Mouse (Mus musculus) cerebellum, adult 2 months (tissue): ENCODE measurements around the gene Dll3. TPM values are rescaled to one million over a fixed set of nuclear protein-coding genes. Genes with fewer than 3 reads are reported as not detected.

Source experiments
- DNase-seq, 2 experiments: peaks; one replicate each; pipeline ENCODE4 v3.0.0; 2021
- H3K27ac ChIP-seq: fragments of 200-500 bp; 2 replicates; pipeline ENCODE4 v1.5.1; 2012; ENCODE audit warnings: low read length, control low read depth, inconsistent platforms; ENCODE audit not compliant: insufficient read depth
- H3K27me3 ChIP-seq: fragments of 200-500 bp; 2 replicates; pipeline ENCODE4 v1.6.1; 2012; ENCODE audit warnings: inconsistent platforms, mild to moderate bottlenecking, low read length, moderate library complexity; ENCODE audit not compliant: control insufficient read depth, insufficient read depth
- H3K4me1 ChIP-seq: fragments of 200-500 bp; 2 replicates; pipeline ENCODE4 v1.6.1; 2011; ENCODE audit warnings: low read length; ENCODE audit not compliant: control insufficient read depth, insufficient read depth
- H3K4me3 ChIP-seq: fragments of 200-500 bp; replicated peaks from 2 replicates; pipeline ENCODE3; 2011; ENCODE audit warnings: mild to moderate bottlenecking, low read depth, low read length, control low read depth; ENCODE audit not compliant: insufficient read depth
- CTCF ChIP-seq: fragments of 200-500 bp; IDR thresholded peaks from 2 replicates; pipeline ENCODE4 v1.5.1; 2011; ENCODE audit warnings: low read depth, mild to moderate bottlenecking, control low read depth, low read length, moderate library complexity, borderline replicate concordance; ENCODE audit not compliant: insufficient read depth
- POLR2A ChIP-seq: fragments of 200-500 bp; IDR thresholded peaks from 2 replicates; pipeline ENCODE4 v1.6.1; 2011; ENCODE audit warnings: low read length, control low read depth, borderline replicate concordance; ENCODE audit not compliant: insufficient read depth
- WGBS: fragments of 180-500 bp; shearing (Covaris S2); methylation state at CpG from one replicate; pipeline ENCODE4 v1.1.7; 2018; 5-methylcytosine and 5-hydroxymethylcytosine counted together
- polyA plus RNA-seq: library from polyadenylated mRNA; depleted of rRNA; stranded (reverse); fragments of >200 nt; gene quantifications from 2 replicates; pipeline ENCODE4 v1.2.3, GENCODE M21; 2012

Gene Dll3
- polyA plus RNA-seq, 1 experiment = 1.4 TPM

DNA sequence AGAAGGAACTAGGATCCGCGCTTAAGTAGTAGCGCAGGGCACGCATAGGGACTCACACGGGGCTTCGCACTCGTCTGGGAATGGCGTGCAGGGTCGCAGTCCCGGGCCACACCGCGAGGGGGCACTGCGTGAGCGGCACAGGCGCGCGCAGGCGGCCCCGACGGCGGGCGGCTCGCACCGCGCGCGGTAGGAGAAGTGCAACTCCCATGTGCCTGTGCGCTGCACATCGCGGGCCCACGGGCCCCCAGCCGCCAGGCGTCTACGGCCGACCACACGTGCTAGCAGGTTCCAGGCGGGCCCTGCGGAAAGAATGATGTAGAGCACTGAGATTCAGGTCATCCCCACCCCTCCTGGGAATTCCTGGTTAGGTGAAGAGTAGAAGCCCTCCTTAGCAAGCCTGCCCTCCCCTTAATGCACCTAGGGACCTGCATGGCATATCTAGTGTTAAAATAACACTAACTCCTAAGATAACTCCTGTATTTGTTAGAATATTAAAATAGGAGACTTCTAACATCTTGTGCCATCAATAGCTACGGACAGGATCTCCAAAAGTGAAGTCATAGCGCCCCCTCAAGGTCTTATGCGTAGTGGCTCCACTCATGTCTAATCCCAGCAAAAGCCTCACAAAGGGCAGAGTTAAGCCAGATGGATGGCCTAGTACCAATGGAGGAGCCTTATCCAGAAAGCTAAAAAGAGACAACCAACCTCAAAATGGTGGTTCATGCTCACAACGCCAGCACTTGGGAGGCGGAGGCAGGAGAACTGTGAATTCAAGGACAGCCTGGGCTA lies 3.0 kb downstream of the Dll3 start:
- DNase-seq = peak; percentile 56 to 61
- Histone ChIP-seq H3K27me3 (0 out of 2 replicates have a peak, but pooled peaks cover 1% of the 10 kb centered on the region), H3K27ac (no peak overlapping the region), H3K4me1 (no peaks in the 10 kb centered on the region), H3K4me3 (no peak overlapping the region)
- 13% methylated on average over 43 of the region's 43 CpGs for WGBS
- no peak for TF ChIP-seq POLR2A
- peak; percentile 68 for TF ChIP-seq CTCF

DNA sequence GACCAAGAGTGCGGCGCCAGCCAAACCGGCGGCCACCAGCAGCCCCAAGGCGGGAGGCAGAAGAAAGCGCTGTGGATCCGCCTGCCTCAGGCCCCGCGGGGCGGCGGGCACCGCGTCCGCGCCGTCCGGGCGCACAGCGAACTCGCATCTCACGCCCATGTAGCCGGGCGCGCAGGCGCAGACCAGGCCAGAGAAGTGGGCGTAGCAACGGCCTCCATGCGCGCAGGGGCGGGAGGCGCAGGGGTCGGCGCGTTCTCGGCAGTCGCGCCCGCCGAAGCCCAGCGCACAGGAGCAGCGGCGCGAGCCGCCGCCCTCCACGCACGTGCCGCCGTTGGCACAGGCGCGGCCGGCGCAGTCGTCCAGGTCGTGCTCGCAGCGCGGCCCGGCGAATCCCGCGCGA lies 7.6 kb downstream of the Dll3 start:
- H3K27ac ChIP-seq = no peak overlapping the region
- peak; percentile 52 to 57 for DNase-seq
- WGBS = under 1% methylated on average over 63 of the region's 63 CpGs
- peak overlapping the region; percentile 28 for H3K4me3 ChIP-seq
- no peak for TF ChIP-seq POLR2A
- no peak for TF ChIP-seq CTCF
- no peaks in the 10 kb centered on the region; the same call in 1 of the 2 replicates for H3K27me3 ChIP-seq
- no peaks in the 10 kb centered on the region for H3K4me1 ChIP-seq

DNA sequence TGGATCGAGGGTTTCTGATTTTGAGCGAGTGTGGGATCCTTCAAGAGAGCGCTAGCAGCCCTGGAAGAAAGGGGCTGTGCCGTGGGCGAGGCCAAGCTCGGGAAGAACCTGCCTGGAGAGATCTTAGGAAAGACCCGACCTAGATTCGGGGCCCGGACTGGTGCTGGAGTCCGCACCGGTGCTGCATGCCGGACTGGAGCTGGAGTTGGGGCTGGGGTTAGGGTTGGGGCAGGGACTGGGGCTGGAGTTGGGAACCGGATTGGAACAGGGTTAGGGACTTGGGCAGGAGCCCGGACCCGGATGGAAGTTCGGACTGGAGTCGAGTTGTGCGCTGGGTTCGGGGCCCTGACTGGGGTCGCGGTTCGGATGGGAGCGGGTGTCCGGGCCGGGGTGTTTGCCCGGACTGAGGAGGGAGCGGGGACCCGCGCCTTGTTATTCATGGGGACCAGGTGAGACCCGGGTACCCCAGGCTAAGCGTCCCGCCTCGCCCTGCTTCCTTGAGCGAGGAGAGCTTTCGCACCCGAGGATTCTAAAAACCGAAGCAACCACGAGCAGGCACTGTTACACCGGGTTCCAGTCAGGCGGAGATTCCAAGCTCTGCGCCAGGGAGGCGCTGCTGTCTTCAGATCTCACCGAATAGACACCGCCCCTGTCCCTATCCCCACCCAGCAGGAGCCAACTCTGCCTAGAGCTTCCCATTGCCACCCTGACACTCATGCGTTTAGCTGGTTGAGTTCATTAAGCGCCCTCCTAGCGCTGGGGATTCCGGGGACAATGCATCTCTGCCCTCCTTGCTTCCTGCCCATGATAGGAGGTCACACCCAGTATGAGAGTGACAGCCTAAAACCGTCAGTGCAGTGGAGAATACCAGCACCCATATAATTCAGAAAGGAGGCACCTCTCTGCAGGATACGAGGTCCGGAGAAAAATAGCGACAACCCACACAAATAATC lies 11.1 kb downstream of the Dll3 start, which contains the start of gene Selenov:
Gene Selenov (minus strand): TSS at position 549 of the 953 bp plus-strand sequence.
- peak; percentile 51 to 54 for DNase-seq
- peak within 1 kb of the TSS; percentile 39 for H3K4me3 ChIP-seq
- no peak for TF ChIP-seq POLR2A
- TF ChIP-seq CTCF = peak; percentile 14; the same call in 1 of the 2 replicates
- H3K27me3 ChIP-seq = no peaks in the 10 kb centered on the region; the same call in 1 of the 2 replicates
- H3K4me1 ChIP-seq = no peaks in the 10 kb centered on the region
- no peak within 1 kb of the TSS for H3K27ac ChIP-seq
- WGBS = 2% methylated on average over 52 of the region's 52 CpGs

DNA sequence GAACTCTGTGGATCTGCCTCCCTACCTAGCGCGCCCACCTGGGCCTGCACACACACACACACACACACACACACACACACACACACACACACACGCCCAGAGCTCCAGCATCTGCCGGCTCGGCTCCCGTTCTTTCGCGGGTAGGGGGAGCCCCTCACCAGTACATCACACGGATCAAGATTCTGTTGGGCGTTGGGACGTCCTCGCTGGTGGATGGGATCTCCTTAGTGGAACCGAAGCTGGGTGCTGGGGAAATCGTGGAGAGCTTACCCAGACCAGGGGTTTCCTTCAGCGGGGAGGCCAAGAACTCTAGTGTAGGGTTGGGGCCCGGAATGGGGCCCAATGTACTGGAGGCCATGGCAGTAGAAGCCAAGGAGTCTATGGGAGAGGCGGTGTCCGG lies 11.9 kb downstream of the Dll3 start:
- WGBS = 15% methylated on average over 18 of the region's 18 CpGs
- no peaks in the 10 kb centered on the region for H3K4me1 ChIP-seq
- H3K4me3 ChIP-seq = no peak overlapping the region
- H3K27me3 ChIP-seq = no peaks in the 10 kb centered on the region; the same call in 1 of the 2 replicates
- no peak for TF ChIP-seq CTCF
- TF ChIP-seq POLR2A = no peak
- H3K27ac ChIP-seq = no peak overlapping the region
- DNase-seq = no peak

DNA sequence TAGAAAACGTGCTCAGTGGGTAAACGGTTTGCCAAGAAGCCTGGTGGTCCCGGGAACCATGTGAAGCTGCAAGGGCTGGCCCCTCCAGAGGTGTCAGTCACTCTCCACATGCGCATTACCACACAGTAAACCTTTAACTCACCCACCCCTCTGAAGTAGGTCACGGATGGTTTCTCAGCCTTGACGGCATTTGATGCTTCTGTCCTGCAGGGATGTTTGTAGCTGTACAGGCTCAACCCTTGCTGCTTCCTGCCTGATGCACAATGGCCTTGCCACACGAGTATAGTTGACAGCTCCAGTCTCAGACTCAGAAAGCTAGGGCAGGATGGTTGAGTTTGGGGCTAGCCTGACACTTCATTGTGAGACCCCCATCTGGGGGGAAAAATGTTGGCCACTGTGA lies 21.4 kb downstream of the Dll3 start:
- H3K4me3 ChIP-seq = no peak overlapping the region
- H3K27ac ChIP-seq = no peak overlapping the region
- no peaks in the 10 kb centered on the region; the same call in 1 of the 2 replicates for H3K4me1 ChIP-seq
- no peak for TF ChIP-seq CTCF
- no peak for TF ChIP-seq POLR2A
- DNase-seq = no peak
- 60% methylated on average over 7 of the region's 7 CpGs for WGBS
- H3K27me3 ChIP-seq = no peaks in the 10 kb centered on the region

DNA sequence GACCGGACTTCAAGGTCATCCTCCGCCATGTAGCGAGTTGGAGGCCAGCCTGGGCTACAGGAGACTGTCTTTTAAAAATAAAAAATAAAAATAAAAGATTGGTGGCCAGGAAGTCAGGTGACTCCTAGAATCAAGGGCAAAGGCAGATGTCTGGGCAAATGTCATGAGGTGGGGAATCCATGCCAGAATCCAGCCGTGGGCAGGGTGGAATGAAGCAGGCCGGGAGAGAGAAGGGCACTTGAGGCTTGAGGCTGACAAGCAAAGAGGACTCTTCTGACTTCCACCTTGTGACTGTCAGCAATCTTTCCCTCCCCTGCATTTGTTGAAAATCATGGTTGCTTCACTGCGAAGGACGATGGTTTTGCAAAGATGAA lies 23.8 kb downstream of the Dll3 start:
- no peak for DNase-seq
- Histone ChIP-seq H3K27me3 (no peaks in the 10 kb centered on the region), H3K4me3 (peak overlapping the region; percentile 89), H3K4me1 (no peaks in the 10 kb centered on the region; the same call in 1 of the 2 replicates), H3K27ac (no peak overlapping the region; the same call in 1 of the 2 replicates)
- 67% methylated on average over 7 of the region's 7 CpGs for WGBS
- TF ChIP-seq CTCF (no peak), POLR2A (no peak)

DNA sequence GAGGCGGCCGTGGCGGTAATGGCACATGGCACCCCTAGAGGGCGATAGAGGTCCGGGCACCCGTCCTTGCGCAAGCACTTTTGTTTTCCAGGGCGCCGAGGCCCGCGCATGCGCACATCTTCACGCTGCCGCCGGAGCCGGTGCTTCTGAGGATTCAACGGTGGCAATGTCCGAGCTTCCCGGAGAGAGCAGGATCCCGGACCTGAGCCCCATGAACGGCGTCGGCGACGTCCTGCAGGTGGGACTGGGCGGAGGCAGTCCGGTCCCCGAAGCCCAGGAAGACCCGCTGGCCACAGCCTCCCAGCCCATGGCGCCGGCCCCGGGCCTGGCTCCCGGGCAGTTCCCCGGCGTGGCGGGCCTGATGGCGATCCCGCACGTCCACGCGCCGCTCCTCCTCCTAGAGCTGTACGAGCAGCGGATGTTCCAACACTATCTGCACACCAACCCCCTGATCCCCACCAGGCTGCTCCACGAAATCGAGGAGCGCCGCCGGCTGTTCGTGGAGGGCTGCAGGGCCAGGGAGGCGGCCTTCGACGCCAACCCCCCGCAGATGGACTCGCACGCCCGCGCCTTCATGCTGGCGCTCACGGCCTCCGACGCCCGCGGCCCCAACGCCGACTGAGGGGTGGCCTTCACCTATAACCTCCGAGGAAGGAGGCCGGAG lies 24.3 kb downstream of the Dll3 start, which contains the start of gene Eid2b:
Gene Eid2b (plus strand): TSS at position 125 of the 664 bp plus-strand sequence.
- DNase-seq = peak; percentile 95 to 98
- Histone ChIP-seq H3K27ac (peak within 1 kb of the TSS; percentile 96), H3K27me3 (no peaks in the 10 kb centered on the region), H3K4me3 (peak within 1 kb of the TSS; percentile 89), H3K4me1 (no peaks in the 10 kb centered on the region; the same call in 1 of the 2 replicates)
- WGBS = 2% methylated on average over 68 of the region's 68 CpGs
- peak; percentile 83 for TF ChIP-seq CTCF
- peak; percentile 76; the same call in 1 of the 2 replicates for TF ChIP-seq POLR2A
